Mouse (Mus musculus) limb, embryonic 14.5 days (tissue): Measurements from ENCODE around the gene Vps11. TPM values are rescaled to one million over a fixed set of nuclear protein-coding genes. Genes with fewer than 3 reads are reported as not detected.

Experiments used
- ATAC-seq: fragments of 200-750 bp; cut with Nextera tagmentation; 2 replicates; pipeline ENCODE4 v1.8.0; 2017; ENCODE audit warnings: low read depth, moderate number of reproducible peaks, moderate TSS enrichment; ENCODE audit not compliant: low FRiP score
- DNase-seq: peaks from one replicate; pipeline ENCODE4 v3.0.0-alpha.2; 2015; ENCODE audit warnings: low spot score
- H3K27ac ChIP-seq: fragments of 300-500 bp; sonication (generic); replicated peaks from 2 replicates; pipeline ENCODE4 v1.5.1; 2014; ENCODE audit warnings: low read depth, mild to moderate bottlenecking, low read length, moderate library complexity, mixed read lengths
- H3K27me3 ChIP-seq: fragments of 300-500 bp; sonication (generic); 2 replicates; pipeline ENCODE4 v1.6.1; 2014; ENCODE audit warnings: low read length, mixed read lengths; ENCODE audit not compliant: control insufficient read depth, insufficient read depth
- H3K36me3 ChIP-seq: fragments of 300-500 bp; sonication (generic); 2 replicates; pipeline ENCODE4 v1.6.1; 2014; ENCODE audit warnings: mild to moderate bottlenecking, low read length, moderate library complexity, mixed read lengths; ENCODE audit not compliant: control insufficient read depth, insufficient read depth
- H3K4me1 ChIP-seq: fragments of 300-500 bp; sonication (generic); 2 replicates; pipeline ENCODE4 v1.6.1; 2014; ENCODE audit warnings: antibody characterized with exemption, low read length, mixed read lengths; ENCODE audit not compliant: control insufficient read depth, insufficient read depth
- H3K4me2 ChIP-seq: fragments of 300-500 bp; sonication (generic); replicated peaks from 2 replicates; pipeline ENCODE4 v1.6.1; 2014; ENCODE audit warnings: low read depth, mild to moderate bottlenecking, low read length, moderate library complexity; ENCODE audit not compliant: severe bottlenecking
- H3K4me3 ChIP-seq: fragments of 300-500 bp; sonication (generic); replicated peaks from 2 replicates; pipeline ENCODE4 v1.5.1; 2014; ENCODE audit warnings: low read length
- H3K9ac ChIP-seq: fragments of 300-500 bp; sonication (generic); 2 replicates; pipeline ENCODE4 v1.6.1; 2014; ENCODE audit warnings: mild to moderate bottlenecking, low read depth, low read length, moderate library complexity; ENCODE audit not compliant: severe bottlenecking
- H3K9me3 ChIP-seq: fragments of 300-500 bp; sonication (generic); 2 replicates; pipeline ENCODE4 v1.6.1; 2016; ENCODE audit warnings: low read length; ENCODE audit not compliant: control insufficient read depth
- POLR2A ChIP-seq: fragments of 200-500 bp; IDR thresholded peaks from 2 replicates; pipeline ENCODE4 v1.8.0; 2012; ENCODE audit warnings: inconsistent platforms, mild to moderate bottlenecking, moderate library complexity, borderline replicate concordance; ENCODE audit not compliant: insufficient read depth, insufficient read length; ENCODE audit errors: extremely low read depth
- WGBS: fragments of 180-500 bp; shearing (Covaris S2); extraction: QIAGEN DNeasy Blood & Tissue Kit; methylation state at CpG from one replicate; pipeline ENCODE4 v1.1.7; 2014; 5-methylcytosine and 5-hydroxymethylcytosine counted together
- polyA plus RNA-seq, 2 experiments: library from polyadenylated mRNA; depleted of rRNA in 1 of 2; stranded (reverse) in 1 of 2; unstranded in 1 of 2; fragments of >200 nt; fragmentation: Nextera tagmentation in 1 of 2; extraction: Ambion mirVana in 1 of 2; gene quantifications; 2 replicates each; pipeline versions ENCODE4 v1.2.1 to v1.2.3; 2012 to 2014

The Vps11 gene
- polyA plus RNA-seq, 2 experiments = 28.5 to 29.9 TPM

DNA sequence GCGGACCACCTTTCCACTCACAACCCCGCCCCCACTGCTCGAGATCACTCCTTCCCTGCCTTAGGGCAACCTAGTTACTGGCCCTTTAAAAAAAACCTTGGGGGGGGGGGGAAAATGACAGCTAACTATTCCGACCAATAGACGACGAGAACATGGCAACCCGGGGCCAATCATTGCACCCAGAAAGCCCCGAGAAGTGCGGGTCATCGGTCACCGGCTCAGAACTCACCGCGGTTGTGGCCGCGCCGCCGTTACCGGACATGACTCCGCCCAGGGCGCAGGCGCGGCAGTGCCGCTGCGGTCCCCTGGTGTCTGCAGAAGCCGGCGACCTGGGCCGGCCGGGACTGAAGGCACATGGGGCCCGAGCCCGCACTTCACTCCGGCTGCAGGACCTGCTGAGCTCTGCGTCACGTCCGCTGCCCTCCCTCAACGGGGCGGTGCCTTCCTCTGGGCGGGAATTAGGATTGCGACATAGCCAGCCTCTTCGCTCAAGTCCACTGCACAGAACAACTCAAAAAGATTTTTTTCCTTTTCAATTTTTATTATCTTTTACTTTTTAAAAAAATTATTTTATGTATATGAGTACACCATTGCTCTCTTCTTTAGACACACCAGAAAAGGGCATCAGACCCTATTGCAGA, 17.6 kb downstream of the Vps11 start, which contains the start of gene Hmbs:
TSS of gene Hmbs (minus strand) at position 448 of the 641 bp plus-strand sequence.
- H3K4me1 ChIP-seq = peaks cover 4% of the 10 kb centered on the region
- WGBS = 0% methylated on average over 26 of the region's 39 CpGs
- DNase-seq (peak; percentile 94), ATAC-seq (peak; percentile 96)
- peak within 1 kb of the TSS; percentile 83 for H3K4me3 ChIP-seq
- H3K27ac ChIP-seq = peak within 1 kb of the TSS; percentile 92
- peak within 1 kb of the TSS; percentile 66 for H3K4me2 ChIP-seq
- peaks cover 42% of the 10 kb centered on the region for H3K36me3 ChIP-seq
- peak within 1 kb of the TSS; percentile 83 for H3K9ac ChIP-seq
- no peaks in the 10 kb centered on the region for H3K27me3 ChIP-seq
- H3K9me3 ChIP-seq = no peaks in the 10 kb centered on the region
- TF ChIP-seq POLR2A = peak; percentile 52; the same call in 1 of the 2 replicates

DNA sequence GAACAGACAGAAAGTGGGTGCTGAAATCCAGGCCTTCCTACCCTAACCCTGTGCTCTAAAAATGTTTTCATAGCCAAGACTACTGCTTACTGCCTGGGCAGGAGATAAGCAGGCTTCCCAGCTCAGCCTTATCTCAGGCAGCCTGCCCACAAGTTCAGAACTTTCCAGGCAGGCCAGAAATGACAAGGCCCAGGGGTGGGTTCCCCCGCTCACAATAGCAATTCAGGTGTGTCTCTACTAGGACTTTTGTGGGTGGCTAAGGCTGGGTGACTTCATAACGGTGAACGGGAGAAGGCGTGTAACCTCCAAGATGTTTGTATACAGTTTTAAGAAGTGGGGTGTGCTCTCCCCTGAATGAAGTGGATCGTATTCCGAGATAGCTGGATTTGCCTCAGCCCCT, 18.2 kb downstream of the Vps11 start:
- Histone ChIP-seq H3K4me2 (peak overlapping the region; percentile 66), H3K27ac (peak overlapping the region; percentile 92), H3K4me3 (peak overlapping the region; percentile 83), H3K9ac (peak overlapping the region; percentile 83), H3K36me3 (peaks cover 40% of the 10 kb centered on the region), H3K9me3 (no peaks in the 10 kb centered on the region), H3K4me1 (peaks cover 4% of the 10 kb centered on the region), H3K27me3 (no peaks in the 10 kb centered on the region)
- no peak for TF ChIP-seq POLR2A
- WGBS = 4% methylated on average over 6 of the region's 6 CpGs
- DNase-seq (no peak), ATAC-seq (no peak)

DNA sequence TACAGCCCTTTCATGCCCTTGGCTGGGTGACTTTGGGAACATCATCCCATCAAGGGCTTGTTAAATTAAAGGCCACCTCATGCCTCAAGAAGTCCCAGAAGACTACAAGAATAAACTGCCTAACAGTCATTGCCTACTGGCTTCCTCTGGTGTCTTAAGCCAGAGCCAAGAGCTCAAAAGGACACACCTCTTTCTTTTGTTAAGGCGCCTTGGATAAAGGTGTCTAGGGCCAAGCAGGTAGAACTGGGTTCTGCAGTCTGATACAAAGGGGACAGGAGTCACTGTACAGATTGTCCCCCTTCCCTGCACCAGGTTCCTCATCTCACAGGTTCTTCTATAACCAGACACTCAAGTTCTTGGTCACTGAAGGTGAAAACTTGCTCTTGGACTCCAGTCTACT, 18.9 kb downstream of the Vps11 start:
- no peak overlapping the region for H3K9ac ChIP-seq
- no peaks in the 10 kb centered on the region for H3K27me3 ChIP-seq
- ATAC-seq = no peak
- no peak for DNase-seq
- 90% methylated on average over 1 of the region's 1 CpGs for WGBS
- no peak overlapping the region for H3K4me3 ChIP-seq
- no peaks in the 10 kb centered on the region for H3K9me3 ChIP-seq
- peaks cover 39% of the 10 kb centered on the region for H3K36me3 ChIP-seq
- no peak for TF ChIP-seq POLR2A
- no peak overlapping the region for H3K27ac ChIP-seq
- H3K4me1 ChIP-seq = peaks cover 5% of the 10 kb centered on the region
- peak overlapping the region; percentile 66; the same call in 1 of the 2 replicates for H3K4me2 ChIP-seq

DNA sequence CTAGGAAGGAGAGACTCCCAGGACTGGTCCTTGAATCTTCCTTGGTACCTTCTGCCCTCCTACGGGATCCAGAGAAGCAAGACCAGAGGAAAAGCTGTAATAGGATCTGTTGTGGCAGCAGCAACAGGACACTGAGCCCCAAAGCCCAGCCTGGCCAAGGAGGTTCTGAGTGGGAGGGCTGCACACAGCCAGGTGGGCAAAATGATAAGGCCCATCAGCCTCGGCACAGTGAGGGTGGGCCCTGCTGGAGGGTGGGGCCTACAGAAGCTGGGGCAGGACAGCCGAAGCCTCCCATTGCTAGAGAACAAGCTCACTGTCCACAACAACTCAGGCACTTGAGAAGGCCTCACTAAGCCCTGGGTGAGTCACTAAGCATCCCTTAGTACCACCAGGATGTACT, 19.3 kb downstream of the Vps11 start:
- no peak for DNase-seq
- no peak for ATAC-seq
- WGBS = 73% methylated on average over 3 of the region's 3 CpGs
- no peak overlapping the region for H3K27ac ChIP-seq
- H3K27me3 ChIP-seq = no peaks in the 10 kb centered on the region
- no peaks in the 10 kb centered on the region for H3K9me3 ChIP-seq
- H3K4me1 ChIP-seq = peaks cover 9% of the 10 kb centered on the region
- H3K36me3 ChIP-seq = peaks cover 39% of the 10 kb centered on the region
- H3K4me2 ChIP-seq = no peak overlapping the region
- no peak for TF ChIP-seq POLR2A
- H3K4me3 ChIP-seq = no peak overlapping the region
- H3K9ac ChIP-seq = no peak overlapping the region

DNA sequence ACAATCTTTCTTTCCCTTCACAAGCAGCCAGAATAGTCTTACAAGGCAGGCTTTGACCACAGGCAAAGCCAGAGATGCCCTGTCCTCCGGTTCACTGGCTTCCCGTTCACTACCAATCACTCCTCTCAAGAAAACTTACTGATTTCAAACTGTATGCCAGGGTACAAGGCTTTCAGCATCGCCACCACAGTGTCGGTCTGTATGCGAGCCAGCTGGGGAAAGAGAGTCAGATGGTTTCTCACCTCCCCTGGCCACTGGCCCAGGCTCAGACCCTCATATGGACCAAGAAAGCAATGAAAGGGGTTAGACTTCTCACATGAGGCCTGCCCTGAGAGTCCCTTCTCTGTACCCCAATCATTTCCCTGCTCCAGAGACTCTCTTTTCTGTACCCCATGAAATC, 20.0 kb downstream of the Vps11 start:
- Histone ChIP-seq H3K4me2 (no peak overlapping the region), H3K27ac (no peak overlapping the region), H3K4me3 (no peak overlapping the region), H3K27me3 (no peaks in the 10 kb centered on the region), H3K9me3 (no peaks in the 10 kb centered on the region), H3K36me3 (peaks cover 39% of the 10 kb centered on the region), H3K9ac (no peak overlapping the region), H3K4me1 (peaks cover 16% of the 10 kb centered on the region)
- WGBS = 91% methylated on average over 5 of the region's 5 CpGs
- DNase-seq = no peak
- ATAC-seq = no peak
- TF ChIP-seq POLR2A = no peak
